Mouse (Mus musculus) induced T-regulatory cell, adult 2 months (primary cell): ENCODE results near the gene Parl.

Experiments used
- DNase-seq: peaks from one replicate; pipeline ENCODE4 v3.0.0-alpha.2; 2012; ENCODE audit warnings: low read depth

Parl gene

DNA sequence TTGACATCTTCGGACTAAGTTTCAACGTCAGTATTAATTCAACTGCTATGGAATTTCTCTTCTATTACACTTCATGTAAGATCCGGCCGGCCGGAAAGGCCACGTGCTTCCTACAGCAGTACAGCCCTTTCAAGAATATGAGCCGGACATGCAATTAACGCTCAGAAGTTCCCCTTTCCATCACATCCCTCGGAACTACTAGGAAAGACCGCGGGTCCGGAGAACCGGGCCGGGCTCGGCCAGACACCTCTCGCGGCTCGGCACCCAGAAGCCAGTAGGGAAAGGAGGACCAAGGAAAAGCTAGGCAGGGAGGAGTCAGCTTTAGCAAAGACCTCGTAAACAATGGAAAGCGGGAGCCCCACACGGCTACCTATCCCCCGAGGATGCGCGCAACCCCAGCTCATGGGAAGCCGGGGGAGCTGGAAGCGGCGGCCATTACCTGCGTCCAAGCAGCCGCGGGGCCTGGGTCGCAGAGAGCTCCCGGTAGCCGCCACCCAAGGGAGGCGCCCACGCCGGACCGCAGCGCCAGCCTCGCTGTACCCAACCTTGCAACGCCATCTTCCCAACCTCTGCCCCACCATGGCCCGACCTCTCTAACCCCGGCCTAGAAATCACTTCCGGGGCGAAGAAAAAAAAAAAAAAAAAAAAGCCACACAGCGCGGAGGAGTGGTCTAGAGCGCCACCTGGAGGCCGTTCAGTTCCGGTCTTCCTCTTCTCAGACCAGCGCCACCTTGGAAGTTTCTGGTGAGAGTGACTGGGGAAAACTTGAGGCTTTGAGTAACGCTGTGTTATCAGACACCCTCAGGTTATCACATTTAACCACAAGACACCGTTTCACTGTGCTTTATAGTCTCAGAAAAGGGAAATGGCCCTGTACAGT lies at the start of gene Parl:
Parl (minus strand) TSS at position 618 of the 880 bp plus-strand sequence.
- peak; percentile 97 for DNase-seq

DNA sequence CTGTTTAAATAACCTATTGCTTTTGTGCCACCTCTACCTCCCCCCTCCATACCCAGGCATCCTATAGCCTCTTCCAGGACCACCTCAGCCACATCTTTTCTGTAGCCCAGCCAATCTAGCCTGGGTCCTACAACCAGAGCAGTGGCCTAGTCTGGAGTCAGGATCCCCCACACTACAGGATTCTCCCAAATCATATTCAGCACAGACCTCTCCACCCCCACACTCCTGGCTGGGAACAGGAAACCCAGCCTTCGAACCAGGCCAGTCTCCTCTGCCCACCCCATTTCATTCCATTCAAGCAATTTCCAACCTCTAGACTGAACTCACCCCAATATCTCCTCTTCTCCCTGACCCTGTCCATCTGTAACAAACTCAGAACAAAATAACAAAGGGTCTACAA lies 43.3 kb upstream of the Parl start:
- DNase-seq, result no peak

DNA sequence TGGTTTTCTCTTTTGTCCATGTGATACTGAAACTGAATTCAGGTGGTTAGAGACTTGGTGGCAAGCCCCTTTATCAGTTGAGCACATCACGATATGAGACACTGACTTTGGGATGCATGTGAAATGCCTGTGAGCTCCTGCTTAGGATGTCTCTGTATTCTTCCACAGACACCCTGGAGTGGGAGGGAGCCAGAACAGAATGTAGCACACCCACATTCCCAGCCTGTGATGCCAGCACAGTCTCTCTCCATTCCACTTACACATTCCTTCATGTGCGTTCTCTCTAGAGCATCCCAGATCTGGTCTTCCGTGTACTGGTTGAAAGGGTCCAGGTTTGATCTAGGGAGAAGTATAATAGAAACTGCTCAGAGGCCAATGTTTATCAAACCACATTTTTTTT lies 36.4 kb upstream of the Parl start:
- DNase-seq, result no peak

DNA sequence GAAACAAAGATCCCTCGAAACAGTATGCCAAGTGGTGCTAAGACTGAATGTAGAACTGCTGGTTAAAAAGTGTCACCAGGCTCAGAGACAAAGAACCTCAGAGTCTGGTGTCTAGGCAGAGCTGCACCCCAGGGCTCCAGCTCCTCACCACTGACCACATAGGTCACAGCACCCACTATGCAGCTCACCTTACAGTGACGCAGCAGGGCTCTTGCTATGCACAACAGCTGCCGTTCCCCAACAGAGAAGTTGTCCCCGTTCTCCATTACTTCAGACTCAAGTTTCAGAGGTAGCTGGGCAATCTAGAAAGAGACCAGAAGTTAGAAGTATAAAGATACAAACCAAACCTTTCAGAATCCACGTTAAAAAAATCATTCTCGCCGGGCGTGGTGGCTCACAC lies 32.7 kb upstream of the Parl start:
- no peak for DNase-seq

DNA sequence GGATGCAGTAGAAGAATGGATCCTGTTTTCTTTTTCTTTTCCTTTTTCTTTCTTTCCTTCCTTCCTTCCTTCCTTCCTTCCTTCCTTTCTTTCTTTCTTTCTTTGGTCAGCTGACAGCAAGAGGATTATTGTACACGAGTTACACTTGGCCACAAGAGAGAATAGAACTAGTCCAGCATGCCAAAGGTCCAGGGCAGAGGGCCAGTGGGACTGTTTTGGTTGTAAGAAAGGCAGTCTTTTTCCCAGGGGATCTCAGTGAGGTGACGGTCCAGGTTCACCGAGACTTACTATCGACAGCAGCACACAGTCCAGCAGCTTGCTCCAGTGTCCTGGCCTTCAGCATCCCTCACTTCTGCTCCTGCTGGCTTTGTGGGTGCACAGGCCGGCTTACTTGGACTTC lies 26.1 kb upstream of the Parl start:
- DNase-seq, result no peak

DNA sequence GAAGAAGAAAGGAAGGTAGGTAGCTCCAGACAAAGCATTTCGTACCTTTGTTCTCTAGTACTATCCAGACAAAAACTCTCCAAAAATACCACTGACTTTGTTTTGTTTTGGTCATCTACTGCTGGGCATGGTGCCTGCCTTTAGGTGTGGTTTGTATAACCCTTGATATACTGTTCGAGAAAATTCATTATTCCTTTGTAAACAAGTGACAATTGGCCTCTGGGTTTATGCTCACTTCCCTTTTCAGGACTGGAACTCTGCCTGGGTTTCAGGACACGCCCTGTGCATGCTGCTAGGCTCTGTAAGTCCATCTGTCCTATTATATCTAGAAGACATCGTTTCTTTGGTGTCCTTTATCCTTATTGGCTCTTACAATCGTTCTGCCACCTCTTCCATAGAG lies 23.1 kb upstream of the Parl start, which contains the start of gene Cyp2ab1:
Cyp2ab1 (minus strand) TSS at position 119 of the 400 bp plus-strand sequence.
- DNase-seq, result no peak

DNA sequence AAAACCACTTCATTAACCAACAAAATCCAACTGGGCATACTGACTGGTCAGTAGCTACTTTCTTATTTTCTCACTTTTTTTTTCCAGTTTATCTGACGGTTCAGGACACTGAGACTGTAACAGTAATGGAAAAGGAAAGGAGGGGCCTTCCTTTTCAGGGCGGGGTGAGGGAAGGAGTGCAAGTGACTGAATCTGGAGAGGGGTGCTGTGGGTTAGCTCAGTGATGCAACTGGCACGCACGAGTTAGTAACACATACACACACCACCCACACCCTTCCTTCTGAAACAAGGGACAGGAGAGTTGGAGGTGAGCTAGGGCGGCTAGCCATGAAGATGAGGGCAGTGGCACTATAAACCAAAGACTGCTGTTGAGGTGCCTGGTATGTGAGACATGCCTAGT lies 21.7 kb upstream of the Parl start:
- DNase-seq, result no peak

DNA sequence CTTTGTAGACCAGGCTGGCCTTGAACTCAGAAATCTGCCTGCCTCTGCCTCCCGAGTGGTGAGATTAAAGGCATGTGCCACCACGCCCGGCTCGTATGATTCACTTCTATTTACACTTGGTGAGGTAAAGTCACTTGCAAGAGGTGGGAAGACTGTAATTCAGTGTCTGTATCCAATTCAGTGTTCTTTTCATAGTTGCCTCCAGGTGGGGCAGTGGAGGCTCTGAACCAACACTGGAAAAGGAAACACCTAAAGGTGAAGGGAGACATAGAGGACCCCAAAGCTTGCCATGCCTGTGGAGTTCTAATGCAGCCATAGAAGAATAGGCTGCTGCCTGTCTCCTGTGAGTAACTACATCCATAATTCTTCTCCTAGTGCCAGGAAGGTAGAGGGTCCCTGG lies 20.1 kb upstream of the Parl start:
- DNase-seq, result peak; percentile 6

DNA sequence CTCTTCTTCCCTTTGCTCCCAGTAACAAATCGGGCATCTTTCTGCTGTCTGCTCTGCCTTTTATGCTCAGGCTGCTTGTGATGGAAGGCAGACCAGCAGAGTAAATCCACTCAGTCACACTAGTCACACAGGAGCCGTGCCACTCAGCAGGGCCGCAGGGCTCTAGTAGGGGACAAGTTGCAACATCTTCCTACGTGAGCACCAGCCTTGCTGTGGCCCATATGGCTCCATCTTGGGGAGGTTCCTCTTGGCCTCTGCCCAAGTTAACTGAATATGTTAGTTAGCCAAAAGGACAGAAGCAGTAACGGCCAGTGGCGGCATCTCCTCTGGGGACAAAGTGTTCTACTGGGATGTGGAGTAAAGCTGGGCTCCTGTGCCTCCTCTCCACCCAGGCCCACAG lies 14.6 kb upstream of the Parl start:
- DNase-seq, result no peak

DNA sequence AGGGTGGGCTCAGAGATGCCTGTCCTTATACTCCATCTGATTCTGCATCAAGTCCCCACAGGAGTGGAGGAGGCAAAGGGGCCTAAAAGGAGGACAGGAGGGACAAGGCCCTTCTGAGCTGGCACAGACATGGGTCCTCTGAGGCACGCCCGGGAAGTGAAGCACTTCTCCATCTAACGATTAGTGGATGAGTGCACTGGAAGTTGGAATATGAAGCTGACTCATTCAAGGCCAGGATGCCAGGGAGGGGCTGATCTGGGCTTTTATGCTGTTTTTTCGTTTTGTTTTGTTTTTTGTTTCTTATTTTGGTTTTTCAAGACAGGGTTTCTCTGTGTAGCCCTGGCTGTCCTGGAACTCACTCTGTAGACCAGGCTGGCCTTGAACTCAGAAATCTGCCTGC lies 13.1 kb upstream of the Parl start:
- no peak for DNase-seq

DNA sequence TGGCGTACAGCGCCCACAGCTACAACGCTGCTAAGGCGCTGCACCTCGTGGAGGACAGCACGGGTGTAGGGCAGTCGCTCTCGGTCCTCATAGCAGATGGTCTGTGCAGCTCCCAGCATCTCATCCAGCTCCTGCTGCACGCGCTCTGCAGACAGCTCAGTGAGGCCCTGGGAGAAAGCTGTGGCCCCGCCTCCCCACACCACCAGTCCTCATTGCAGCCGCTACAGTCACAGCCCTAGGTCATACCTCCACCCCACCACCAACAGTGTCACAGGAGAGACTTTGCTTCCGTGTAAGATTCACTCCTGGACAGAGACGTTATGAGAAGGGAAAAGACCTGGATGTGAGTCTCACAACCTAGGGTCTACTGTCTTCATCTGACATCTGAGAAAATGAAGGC lies 10.1 kb upstream of the Parl start:
- DNase-seq, result no peak

DNA sequence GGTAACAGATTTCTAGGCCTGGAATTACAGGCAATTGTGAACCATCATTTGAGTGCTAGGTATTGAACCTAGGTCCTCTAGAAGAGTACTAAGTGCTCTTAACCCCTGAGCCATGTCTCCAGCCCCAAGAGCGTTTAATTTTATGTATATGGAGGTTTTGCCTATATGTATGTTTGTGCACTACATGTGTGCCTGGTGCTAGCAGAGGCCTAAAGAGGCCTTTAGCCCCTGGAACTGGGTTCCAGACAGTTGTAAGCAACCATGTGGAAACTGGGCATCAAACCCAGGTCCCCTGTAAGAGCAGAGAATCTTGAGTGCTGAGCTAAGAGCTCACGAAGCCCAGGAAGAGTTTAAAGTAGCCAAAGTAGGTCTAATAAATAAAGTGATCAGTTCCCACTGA lies 2.1 kb downstream of the Parl start:
- DNase-seq, result no peak

DNA sequence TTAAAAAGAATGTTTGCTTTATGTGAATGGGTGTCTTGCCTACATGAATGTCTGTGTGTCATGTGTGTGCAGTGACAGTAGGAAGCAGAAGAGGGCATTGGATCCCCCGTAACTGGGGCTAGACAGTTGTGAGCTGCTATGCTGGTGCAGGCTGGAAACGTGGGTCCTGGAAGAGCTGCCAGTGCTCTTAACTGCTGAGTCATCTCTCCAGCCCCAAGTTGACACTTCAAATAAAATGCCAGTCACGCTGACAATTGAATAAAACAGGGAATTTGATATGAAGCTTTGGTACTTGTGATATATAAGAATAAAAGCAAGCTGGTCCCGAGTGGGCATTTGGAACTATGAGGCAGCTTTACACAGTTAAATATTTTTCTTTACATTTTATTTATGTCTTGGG lies 21.9 kb downstream of the Parl start:
- no peak for DNase-seq

DNA sequence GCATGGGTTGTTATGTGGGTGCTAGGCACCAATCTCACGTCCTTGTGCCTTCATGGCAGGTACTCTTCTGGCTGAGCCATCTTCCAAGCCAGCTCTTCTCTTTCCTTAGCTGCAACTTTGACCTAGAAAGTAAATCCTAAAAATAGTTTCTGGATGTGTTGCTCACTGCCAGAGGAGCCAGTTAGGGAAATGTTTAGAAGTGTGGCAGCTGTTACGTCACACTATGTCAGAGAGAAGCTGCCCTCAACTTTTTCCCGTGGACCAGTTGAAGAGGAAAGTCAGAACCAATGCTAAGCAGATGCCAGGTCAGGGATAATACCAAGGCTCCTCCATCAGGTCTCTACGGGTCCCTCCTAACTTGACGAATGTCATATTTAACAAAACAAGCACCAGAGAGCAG lies 22.8 kb downstream of the Parl start:
- no peak for DNase-seq

DNA sequence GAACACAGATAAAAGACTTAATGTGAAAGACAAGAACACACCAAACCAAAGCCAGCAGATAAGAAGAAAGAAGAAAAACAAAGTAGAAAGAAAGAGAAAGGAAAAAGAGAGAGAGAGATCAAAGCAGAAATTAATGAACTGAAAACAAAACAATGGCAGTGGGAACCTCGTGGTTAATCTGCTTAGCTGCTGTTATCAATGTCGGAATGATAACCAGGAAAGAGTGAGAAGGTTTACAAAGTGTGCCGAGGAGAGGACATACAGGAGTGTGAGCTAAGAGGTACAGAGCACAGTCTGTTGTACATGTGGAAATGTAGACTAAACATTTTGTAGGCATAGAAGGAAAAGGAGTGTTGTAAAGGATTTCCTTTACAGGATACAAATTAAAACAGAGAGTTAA lies 29.2 kb downstream of the Parl start:
- DNase-seq, result no peak

DNA sequence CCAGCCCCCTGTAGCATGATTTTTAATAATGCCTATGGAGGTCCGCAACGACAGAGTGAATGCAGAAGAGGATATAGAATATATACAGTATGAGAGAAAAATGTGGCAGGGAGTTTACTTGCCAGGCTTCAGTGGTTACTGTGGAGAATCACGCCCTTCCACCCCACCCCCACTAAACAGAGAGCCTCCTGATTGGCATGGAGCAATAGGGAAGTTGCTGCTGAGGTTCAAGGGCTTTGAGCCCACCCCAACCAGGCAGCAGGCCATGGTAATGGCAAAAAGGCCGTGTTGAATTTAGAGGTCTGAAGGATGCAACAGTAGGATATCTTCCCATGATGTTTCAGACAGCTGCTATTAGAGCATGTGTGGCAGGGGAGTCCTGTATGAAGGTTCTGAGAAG lies 30.8 kb downstream of the Parl start:
- no peak for DNase-seq

DNA sequence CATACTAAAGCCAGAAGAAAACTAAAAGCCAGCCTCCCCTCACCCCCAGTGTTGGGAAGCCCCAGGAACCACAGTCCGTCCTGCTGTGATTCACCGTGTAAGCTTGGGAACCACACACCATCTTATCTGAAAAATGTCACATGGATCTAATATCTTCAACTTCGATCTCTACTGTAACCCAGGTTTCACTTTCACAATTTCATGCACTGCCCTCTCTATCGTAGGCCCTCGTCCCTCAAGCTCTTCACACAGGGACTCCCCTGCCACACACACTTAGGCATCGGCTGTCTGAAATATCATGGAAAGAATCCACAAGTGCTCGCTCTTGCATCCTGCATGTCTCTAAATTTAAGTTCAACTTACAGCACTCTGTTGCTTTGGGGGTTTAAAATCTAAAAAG lies 37.1 kb downstream of the Parl start:
- peak; percentile 8 for DNase-seq

DNA sequence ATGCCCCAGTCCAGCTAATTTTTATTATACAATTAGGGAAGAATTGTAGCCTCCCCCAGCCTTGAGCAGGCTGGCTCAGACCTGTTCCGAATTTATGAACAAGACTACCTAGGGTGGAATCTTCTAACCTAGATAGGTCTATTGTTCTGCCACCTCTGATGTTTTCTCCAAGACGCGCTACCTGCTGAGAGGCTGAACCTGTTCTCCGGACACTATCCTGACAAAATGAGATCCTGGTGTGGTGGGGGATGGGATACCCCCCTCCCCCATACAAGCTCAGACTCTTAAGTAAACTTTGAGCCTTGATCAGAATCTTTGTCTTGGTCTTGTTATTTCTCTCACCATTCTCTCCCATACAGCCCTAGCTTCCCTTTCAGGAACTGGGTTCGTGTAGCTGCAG lies 44.3 kb downstream of the Parl start:
- no peak for DNase-seq

DNA sequence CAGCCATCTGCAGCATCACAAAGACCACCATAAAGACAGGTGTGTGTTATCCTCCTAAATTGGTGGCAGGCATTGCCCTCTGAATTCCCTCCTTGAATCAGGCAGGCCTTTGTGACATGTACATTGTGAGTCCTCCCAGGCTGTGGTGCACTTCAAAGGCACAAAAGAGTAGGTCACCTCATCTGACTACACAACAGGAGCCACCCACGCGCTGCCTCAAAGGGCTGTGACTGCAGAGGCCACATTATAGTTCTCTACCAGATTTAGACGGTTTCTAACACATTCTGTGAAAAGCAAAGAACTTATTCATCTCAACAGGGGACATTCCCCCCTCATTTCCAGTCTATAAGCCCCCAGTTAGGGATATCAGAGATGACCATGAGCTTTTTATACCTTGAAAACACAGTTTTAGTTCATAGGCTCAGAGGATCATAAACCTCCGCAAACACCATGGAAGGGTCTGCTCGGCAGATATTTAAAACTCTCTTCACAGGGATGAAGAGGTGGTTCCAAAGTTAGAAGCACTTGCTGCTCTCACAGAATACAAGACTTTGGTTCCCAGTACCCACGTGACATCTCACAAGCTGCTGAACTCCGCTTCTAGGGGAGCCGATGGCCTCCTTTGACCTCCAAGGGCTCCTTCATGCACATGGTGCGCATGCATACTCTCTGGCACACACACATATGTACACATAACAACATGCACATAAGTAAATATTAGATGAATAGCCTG lies 53.6 kb downstream of the Parl start:
- DNase-seq, result no peak

DNA sequence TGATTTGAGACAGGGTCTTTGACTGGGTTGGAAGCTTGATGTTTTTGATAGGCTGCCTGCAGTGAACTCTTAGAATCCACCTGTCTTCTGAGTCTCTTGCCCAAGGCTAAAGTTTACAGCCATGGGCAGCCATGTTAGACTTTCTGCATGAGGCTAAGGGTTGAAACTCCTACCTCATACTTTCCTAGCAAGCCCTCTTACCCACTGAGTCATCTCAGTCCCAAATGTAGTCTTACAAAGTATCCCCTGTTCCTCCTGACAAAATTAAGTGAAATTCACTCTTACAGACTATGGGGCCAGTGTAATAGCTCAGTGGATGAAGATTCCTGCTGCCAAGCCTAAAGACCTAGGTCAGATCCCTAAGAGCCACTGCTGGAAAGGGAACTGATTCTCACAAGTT lies 55.1 kb downstream of the Parl start:
- no peak for DNase-seq

DNA sequence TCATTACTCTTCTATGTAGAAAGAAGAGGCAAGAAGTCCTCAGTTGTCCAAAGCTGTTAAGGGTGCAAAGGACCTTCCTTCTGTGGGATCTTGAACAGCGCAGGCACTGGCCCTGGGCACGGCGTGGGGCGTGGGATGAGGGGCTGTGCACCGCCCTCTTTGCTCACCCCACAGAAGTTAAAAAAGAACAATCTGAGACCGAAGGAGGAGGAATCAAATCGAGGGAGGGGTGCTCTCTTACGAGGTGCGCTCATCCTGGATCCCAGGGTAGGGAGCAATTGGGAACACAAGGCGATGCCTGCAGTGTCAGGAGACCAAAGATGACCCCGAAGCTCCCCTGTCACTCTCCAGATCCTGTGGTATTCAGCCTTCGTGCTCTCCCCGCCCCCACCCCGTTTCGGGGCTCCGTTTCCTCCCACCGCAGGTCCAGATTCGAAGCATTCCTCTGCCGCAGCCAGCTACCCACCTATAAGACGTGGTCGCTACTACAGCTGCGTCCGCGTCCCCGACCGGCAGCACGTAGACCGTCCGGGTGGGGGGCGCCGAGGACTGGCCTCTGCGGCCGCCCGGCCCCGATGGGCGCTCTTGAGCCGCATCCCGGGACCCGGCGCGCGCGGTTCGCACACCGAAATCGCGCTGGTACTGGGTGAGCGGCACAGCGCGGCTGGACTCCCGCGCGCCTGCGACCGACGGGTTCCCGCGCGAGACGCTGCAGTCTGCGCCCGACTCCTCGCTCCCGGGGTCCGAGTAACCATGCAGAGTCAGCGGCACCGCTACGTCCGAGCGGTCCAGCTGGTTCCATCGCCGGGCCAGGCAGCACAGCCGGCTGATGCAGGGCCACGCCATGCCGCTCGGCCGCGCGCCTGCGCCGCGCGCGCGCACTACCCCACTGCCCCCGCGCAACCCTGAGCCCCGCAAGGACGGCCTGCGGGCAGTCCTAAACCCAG lies 61.4 kb downstream of the Parl start, which contains the start of gene Map6d1:
Map6d1 (minus strand) TSS at position 891 of the 947 bp plus-strand sequence.
- DNase-seq, result peak; percentile 14

DNA sequence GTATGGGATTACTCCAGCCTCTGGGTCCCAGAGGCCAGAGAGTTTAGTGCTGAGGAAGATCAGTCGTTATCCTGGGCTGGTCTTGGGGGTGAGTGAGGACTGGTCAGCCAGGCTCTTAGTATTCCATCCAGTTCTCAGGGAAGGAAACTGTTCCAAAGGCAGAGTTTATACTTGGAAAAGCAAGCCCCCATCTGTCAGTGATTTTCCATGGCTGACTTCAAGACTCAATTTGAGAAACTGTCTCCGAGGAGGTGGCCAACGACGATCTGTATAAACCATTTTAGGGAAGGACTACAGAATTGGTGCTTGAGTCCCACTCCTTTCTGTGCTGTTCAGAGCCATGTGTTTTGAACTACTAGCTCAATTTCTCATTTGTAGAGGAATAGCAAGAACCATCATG lies 63.5 kb downstream of the Parl start:
- DNase-seq, result no peak
